Mouse (Mus musculus): Measurements from ENCODE around the gene Lcat.
A peak's percentile ranks its signal among the peaks of the same experiment; 100 is the strongest.

DNA sequence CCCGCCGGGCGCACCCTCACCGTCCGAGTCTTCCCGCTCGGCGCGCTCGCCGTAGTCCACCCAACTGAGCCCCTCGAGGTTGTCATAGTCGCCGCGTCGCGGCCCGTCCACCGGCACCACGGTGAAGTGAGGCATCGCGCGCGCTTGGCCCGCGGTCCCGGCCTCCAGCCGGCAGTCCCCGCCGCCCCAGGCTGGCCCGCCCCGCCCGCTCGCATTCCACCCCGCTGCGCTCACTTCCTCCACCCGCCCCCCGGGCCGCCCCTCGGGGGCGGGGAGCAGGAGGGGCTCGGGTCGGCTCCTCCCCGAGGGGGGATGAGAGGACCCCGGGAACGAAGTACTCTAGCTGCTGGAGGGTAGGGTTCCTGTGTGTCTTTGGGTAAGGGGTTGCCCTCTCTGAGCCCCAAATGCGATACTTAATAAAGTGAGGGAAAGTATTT, 22.7 kb upstream of the Lcat start, which contains the start of gene Slc12a4:
- no peak for TF ChIP-seq CTCF (IDR thresholded peaks at IDR 0.05)
- peak; percentile 79 for TF ChIP-seq POLR2A (IDR thresholded peaks at IDR 0.05; ENCODE audit: insufficient read depth, low read depth, low read length)
- TF ChIP-seq EP300 (IDR thresholded peaks at IDR 0.05; ENCODE audit: insufficient read depth, low read depth, low read length): 0 out of 2 replicates have a peak, but pooled peaks have one; percentile 25
